Mouse (Mus musculus): ENCODE results near the gene Spo11. TPM values are rescaled to one million over a fixed set of nuclear protein-coding genes. Genes with fewer than 3 reads are reported as not detected.
A peak's percentile ranks its signal among the peaks of the same experiment; 100 is the strongest.

Spo11 gene
- 1.4 and 1.5 TPM in 2 replicates for polyA plus RNA-seq (2015; fragmentation: Nextera tagmentation; extraction: Ambion mirVana)

DNA sequence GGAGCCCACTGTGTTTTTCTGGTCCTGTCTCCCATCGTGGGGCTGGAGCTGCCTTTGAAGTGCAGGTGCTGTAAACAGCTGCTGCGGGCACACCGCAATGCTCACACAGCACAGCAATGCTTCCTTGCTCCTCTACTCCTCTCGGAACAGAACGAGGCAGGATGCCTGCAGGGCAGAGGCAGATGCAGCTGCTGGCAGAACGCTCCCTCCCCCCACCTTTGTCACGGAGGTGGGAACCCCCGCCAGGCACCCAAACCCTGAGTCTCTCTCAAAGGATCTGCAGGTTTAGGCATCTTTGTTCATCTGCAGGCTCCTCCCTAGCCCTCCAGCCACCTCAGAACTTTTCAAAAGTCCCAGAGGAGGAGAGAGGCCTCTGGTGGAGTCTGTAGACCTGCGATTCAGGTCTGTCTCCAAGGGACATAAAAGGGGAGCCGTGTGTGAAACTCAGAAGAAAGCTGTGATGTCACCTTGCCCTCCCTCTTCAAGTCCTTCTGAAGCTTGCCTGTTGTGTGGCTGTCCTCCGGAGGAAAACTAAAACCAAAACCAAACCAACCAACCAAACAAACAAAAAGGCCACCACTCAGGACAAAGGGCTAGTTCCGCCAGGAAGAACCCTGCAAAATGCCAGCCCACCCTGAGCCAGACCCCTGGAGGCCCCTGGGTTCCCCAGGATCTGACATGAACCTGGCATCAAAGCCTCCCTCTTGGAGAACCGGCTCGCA lies at the start of gene Spo11:
Gene Spo11 (plus strand): TSS at position 292 of the 722 bp plus-strand sequence.
- peak within 1 kb of the TSS; percentile 56 for H3K4me2 ChIP-seq (replicated peaks)
- H3K9ac ChIP-seq = peak within 1 kb of the TSS; percentile 50; the same call in 1 of the 2 replicates
- H3K4me1 ChIP-seq = peaks cover 21% of the 10 kb centered on the region
- WGBS = 12% methylated on average over 14 of the region's 14 CpGs
- 0 out of 2 replicates have a peak, but pooled peaks have one; percentile 34 for ATAC-seq (ENCODE audit: low FRiP score, low read depth)
- no peaks in the 10 kb centered on the region for H3K27me3 ChIP-seq
- H3K4me3 ChIP-seq = peak within 1 kb of the TSS; percentile 15; the same call in 1 of the 2 replicates
- H3K36me3 ChIP-seq = no peaks in the 10 kb centered on the region
- H3K9me3 ChIP-seq = no peaks in the 10 kb centered on the region
- H3K27ac ChIP-seq = peak within 1 kb of the TSS; percentile 63; the same call in 1 of the 2 replicates

DNA sequence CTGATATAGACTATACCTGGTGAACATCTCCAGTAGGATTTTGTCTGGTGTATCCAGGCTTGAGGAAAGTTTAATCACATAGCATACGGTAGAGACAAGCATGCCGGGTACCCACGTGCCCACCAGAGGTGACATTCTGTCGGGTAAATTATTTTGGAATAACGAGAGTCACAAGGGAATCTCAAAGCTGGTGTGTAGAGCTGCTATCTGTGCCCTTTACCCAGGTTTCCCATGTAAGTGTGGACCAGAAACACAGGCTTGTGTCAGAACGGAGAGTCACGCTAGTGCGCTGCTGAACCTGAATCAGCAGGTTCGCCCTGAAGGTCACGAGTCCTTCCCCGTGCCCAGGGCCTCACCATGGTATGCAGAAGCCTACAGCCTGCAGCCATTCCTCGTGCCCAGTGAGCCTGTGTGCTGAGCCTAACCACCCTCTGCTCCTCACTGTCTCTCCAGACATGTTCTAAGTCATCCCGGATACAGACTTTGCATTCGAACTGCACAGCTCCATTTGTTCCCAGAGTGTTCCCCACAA lies 47.5 kb upstream of the Spo11 start:
- 71% methylated on average over 14 of the region's 14 CpGs for WGBS
- Histone ChIP-seq H3K27ac (peak overlapping the region; percentile 33; the same call in 1 of the 2 replicates), H3K4me3 (no peak overlapping the region), H3K9me3 (no peaks in the 10 kb centered on the region), H3K27me3 (no peaks in the 10 kb centered on the region), H3K36me3 (0 out of 2 replicates have a peak, but pooled peaks cover 6% of the 10 kb centered on the region), H3K4me1 (peaks cover 96% of the 10 kb centered on the region), H3K9ac (no peak overlapping the region), H3K4me2 (replicated peaks) (peak overlapping the region; percentile 17; the same call in 1 of the 2 replicates)
- no peak for ATAC-seq (ENCODE audit: low FRiP score, low read depth)

DNA sequence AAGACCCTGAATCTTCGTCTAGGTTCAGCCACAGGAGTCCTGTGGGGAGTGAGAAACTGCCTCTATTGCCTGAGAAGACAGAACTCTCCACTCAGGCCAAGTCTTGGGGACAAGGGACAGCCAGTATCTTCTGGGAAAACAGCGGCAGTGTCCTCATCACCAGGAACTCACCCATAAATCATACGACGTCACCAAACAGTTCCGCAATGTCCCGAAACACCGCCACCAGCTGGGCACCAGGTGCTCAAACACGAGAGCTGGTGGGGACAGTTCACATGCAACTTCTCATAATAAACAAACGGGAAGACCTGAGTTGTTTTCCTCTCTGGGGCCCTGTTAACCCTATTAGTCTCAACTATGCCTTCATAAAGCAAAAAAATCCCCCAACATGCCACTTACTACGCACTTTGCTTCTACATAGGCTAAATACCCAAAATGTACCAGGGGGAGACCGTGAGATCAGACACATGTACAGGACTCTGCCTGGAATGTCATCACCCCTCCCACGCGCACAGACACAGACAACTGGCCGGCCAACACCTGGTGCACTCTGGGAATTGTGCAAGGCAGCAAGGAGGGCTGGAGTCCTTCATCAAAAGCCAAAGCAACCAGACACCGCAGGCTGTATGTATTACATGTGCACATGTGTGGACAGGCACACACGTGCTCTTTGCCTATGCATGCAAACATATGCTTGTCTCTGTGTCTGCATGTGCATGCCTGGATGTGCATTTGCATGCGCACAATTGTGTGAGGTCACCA lies 46.2 kb upstream of the Spo11 start:
- Histone ChIP-seq H3K9me3 (no peaks in the 10 kb centered on the region), H3K27me3 (no peaks in the 10 kb centered on the region), H3K4me1 (peaks cover 95% of the 10 kb centered on the region), H3K36me3 (0 out of 2 replicates have a peak, but pooled peaks cover 6% of the 10 kb centered on the region), H3K9ac (no peak overlapping the region), H3K4me3 (no peak overlapping the region), H3K4me2 (replicated peaks) (peak overlapping the region; percentile 23; the same call in 1 of the 2 replicates), H3K27ac (peak overlapping the region; percentile 22; the same call in 1 of the 2 replicates)
- 42% methylated on average over 17 of the region's 17 CpGs for WGBS
- no peak for ATAC-seq (ENCODE audit: low FRiP score, low read depth)

DNA sequence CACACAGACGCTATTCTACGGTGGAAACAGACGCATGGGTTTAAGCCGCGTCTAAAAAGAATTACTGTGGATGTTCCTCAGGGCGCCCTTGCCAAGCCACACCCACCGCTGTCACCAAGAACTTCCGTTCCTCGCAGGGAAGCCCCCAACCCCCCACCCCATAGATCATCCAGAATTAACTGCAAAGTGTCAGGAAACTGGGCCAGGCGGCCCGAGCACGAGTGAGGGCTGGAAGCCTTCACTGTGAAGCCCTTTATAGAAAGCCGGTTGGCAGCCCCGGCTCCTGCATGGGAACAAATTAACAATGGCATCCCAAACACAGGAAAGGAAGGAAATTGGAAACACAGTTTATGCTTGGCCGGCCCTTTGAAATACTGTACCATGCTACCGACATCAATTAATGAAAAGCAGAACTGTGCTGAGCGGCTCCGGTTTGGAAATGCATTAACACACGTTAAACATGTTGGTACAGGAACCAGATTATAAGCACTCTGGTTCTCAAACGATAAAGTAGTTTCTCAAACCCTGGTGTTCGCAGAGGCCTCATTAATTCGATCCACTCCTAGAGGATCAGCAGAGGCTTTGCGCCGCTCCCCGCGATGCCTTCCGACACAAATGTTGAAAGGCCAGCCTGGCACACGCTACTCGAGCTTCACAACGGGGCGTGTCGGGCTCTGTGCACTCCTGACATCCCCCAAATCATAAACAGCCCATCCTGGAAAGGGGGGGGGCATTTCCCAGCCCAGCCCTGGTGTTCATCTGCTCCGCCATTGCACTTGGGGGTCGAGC lies 43.7 kb upstream of the Spo11 start:
- 0 out of 2 replicates have a peak overlapping the region, but pooled peaks have one; percentile 1 for H3K9ac ChIP-seq
- no peaks in the 10 kb centered on the region for H3K9me3 ChIP-seq
- peaks cover 4% of the 10 kb centered on the region; the same call in 1 of the 2 replicates for H3K27me3 ChIP-seq
- H3K4me1 ChIP-seq = peaks cover 97% of the 10 kb centered on the region
- WGBS = 1% methylated on average over 34 of the region's 34 CpGs
- peak overlapping the region; percentile 31 for H3K4me3 ChIP-seq
- H3K36me3 ChIP-seq = no peaks in the 10 kb centered on the region
- ATAC-seq (ENCODE audit: low FRiP score, low read depth) = peak; percentile 37
- peak overlapping the region; percentile 97 for H3K4me2 ChIP-seq (replicated peaks)
- peak overlapping the region; percentile 73 for H3K27ac ChIP-seq

DNA sequence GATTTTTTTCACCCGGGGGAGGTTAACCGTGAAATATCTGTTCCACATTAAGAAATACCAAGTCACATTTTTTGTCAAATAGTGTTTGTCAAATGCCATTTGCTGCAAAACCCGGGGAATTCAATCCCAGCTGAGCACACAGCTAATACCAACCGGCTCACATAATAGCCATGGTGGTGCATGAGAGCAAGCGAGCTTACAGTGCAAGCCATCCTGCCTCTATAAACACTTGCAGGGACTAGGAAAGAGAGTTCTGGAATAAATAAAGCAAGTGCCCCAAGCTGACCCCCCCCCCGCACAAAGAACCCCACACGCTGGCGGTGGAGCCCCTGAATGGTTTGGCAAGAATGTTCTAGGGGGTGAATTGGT lies 43.1 kb upstream of the Spo11 start:
- Histone ChIP-seq H3K27me3 (peaks cover 4% of the 10 kb centered on the region; the same call in 1 of the 2 replicates), H3K4me1 (peaks cover 91% of the 10 kb centered on the region), H3K4me3 (peak overlapping the region; percentile 31), H3K9me3 (no peaks in the 10 kb centered on the region), H3K9ac (0 out of 2 replicates have a peak overlapping the region, but pooled peaks have one; percentile 1), H3K27ac (peak overlapping the region; percentile 73), H3K4me2 (replicated peaks) (peak overlapping the region; percentile 97), H3K36me3 (no peaks in the 10 kb centered on the region)
- ATAC-seq (ENCODE audit: low FRiP score, low read depth) = no peak
- 2% methylated on average over 8 of the region's 8 CpGs for WGBS

DNA sequence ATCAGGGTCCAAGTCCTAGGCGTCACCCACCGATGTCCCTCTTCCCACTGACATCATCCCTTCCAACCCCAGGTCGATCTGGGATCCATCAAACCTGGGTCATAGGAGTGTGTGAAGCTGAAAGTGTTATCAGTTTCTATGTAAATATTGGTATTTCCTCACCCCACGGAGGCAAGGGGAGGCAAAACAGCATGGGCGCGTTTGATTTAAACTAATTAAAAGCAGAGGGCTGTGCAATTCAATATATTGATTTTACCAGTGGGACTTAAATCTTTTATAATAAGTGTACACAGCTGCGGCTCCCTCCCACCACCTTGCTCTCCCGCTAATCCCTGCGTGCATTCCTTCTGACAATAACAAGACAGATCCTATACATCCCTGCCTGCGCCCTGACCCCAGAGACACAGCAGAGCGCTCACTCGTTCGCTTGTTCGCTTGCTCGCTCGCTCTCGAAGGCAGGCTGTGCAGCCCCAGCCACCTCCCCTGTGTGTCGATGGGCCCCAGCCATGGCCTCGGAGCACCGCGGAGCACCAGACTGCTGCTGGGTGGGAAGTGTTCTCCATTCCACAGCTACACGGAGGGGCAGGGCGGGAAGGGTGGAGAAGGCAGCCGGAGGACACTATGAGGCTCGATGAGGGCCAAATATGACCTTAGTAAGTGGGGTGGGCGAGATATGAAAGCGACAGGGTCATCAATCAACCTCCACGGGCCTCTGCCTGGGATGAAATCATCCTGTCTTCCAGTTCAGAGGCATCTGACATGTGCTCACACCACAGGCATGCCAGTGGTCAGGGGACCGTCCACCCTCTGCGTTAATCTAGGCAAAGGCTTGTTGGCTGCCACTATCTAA lies 42.4 kb upstream of the Spo11 start:
- H3K9me3 ChIP-seq = no peaks in the 10 kb centered on the region
- peak overlapping the region; percentile 31 for H3K4me3 ChIP-seq
- H3K36me3 ChIP-seq = no peaks in the 10 kb centered on the region
- 5% methylated on average over 30 of the region's 30 CpGs for WGBS
- ATAC-seq (ENCODE audit: low FRiP score, low read depth) = no peak
- peaks cover 4% of the 10 kb centered on the region; the same call in 1 of the 2 replicates for H3K27me3 ChIP-seq
- peak overlapping the region; percentile 97 for H3K4me2 ChIP-seq (replicated peaks)
- H3K27ac ChIP-seq = peak overlapping the region; percentile 73
- H3K9ac ChIP-seq = peak overlapping the region; percentile 59
- H3K4me1 ChIP-seq = peaks cover 84% of the 10 kb centered on the region

DNA sequence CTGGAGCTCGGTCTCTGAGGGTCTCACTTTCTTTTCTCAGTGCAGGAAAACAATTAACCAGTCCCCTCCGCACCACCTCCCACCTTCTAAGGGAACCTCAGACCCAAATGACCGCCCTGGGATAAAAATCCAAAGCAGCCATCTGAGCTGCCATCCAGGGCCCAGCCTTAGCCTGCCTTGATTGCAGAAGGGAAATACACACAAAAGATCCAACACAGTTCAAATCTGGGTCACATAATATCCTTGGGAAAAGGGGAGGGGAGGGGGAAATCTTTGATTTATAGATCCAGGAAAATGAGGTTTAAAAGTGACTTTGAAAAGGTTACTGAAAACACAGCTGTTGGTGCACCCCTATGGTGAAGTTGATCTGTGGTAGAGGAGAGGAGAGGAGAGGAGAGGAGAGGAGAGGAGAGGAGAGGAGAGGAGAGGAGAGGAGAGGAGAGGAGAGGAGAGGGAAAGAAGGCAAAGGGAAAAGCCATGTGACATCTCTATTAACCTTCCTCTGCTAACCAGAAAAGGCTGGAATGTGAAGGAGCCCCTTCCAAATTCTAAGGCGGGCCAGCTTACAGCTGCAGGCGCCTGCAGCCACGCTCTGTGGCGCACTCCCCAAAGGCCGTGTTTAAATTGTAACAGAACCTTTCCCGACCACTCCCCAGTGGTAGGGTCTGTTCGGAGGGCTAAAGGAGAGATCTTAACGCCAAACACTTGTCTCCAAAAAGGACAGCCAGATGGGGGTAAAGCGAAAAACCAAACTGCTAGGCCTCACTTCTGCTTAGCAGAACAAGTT lies 41.5 kb upstream of the Spo11 start:
- Histone ChIP-seq H3K4me2 (replicated peaks) (peak overlapping the region; percentile 97), H3K9me3 (no peaks in the 10 kb centered on the region), H3K27ac (peak overlapping the region; percentile 73), H3K4me1 (peaks cover 80% of the 10 kb centered on the region), H3K9ac (peak overlapping the region; percentile 83), H3K36me3 (no peaks in the 10 kb centered on the region), H3K27me3 (peaks cover 4% of the 10 kb centered on the region; the same call in 1 of the 2 replicates), H3K4me3 (peak overlapping the region; percentile 75)
- ATAC-seq (ENCODE audit: low FRiP score, low read depth) = no peak
- WGBS = 8% methylated on average over 12 of the region's 12 CpGs

DNA sequence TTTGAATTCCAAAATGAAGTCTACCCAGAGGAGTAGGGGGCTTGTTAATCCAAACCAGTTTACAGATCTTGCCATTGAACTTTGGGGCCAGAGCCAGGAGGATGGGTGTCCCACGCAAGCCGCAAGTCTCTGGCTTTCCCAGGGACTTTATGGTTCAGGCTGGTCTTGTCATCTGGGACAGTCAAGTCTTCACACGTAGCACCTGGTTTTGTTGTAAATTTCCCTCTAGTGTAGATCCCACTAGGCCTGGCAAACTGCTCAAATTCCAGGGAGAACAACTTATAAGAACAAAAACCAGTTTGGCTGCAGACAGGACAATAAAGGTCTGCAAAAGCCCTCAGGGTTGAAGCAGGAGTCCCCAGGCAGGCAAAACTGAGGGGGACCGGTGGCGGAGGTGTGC lies 40.7 kb upstream of the Spo11 start:
- peak overlapping the region; percentile 97 for H3K4me2 ChIP-seq (replicated peaks)
- H3K4me3 ChIP-seq = peak overlapping the region; percentile 75
- 15% methylated on average over 5 of the region's 5 CpGs for WGBS
- peak overlapping the region; percentile 83 for H3K9ac ChIP-seq
- no peaks in the 10 kb centered on the region for H3K36me3 ChIP-seq
- H3K9me3 ChIP-seq = no peaks in the 10 kb centered on the region
- no peak for ATAC-seq (ENCODE audit: low FRiP score, low read depth)
- H3K27ac ChIP-seq = peak overlapping the region; percentile 73
- H3K27me3 ChIP-seq = peaks cover 11% of the 10 kb centered on the region
- H3K4me1 ChIP-seq = peaks cover 78% of the 10 kb centered on the region

DNA sequence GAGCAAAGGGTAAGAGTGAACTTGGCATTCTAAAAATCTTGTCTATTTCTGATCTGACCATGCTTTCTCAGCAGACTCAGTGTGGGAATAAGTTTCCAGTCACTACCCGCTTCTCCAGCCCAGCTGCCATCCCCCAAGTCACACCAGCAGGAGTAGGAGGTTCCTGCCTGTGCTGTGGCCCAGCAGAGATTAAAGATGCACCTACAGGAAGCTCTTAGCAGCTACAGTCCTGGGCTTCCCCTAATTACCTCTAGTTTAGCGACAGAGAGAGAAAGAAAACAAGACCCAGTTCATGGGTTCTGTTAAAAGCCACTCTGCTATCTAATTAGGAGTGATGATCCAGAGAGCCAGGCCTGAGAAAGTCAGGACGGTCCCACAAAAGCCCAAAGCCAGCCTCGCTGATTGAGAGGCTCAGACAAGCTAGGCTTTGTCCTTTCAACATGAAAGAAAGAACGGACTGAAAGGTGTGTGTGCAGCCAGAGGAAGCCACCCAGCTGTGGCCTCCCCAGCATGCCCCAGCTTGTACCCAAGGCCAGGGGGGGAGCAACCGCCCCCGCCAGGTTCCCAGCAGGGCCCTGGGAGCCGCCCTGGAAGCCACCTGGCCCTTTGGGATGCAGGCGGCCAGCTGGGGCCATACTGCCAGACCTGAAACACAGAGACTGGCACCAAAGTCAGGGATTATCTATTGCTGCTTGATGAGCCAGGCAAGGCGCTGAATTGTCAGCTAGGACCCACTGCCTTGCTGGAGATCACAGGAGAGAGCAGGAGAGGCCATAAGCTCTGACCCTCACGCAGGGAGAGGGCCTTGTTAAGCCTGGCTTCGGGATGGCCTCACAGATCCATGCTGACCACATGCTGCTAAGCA lies 39.9 kb upstream of the Spo11 start:
- Histone ChIP-seq H3K27ac (peak overlapping the region; percentile 73), H3K27me3 (peaks cover 14% of the 10 kb centered on the region), H3K4me2 (replicated peaks) (peak overlapping the region; percentile 97), H3K9ac (peak overlapping the region; percentile 83), H3K36me3 (no peaks in the 10 kb centered on the region), H3K9me3 (no peaks in the 10 kb centered on the region), H3K4me3 (peak overlapping the region; percentile 75), H3K4me1 (peaks cover 72% of the 10 kb centered on the region)
- WGBS = 23% methylated on average over 12 of the region's 12 CpGs
- ATAC-seq (ENCODE audit: low FRiP score, low read depth) = no peak

Data from limb, embryonic 13.5 days (tissue).